Mouse (Mus musculus) intestine, embryonic 14.5 days (tissue): Measurements from ENCODE around the gene Naa25. TPM values are rescaled to one million over a fixed set of nuclear protein-coding genes. Genes with fewer than 3 reads are reported as not detected.

Source experiments
- ATAC-seq: fragments of 200-750 bp; cut with Nextera tagmentation; replicated peaks from 2 replicates; pipeline ENCODE4 v1.8.0; 2017; ENCODE audit warnings: low read depth, moderate number of reproducible peaks, moderate TSS enrichment, moderate library complexity; ENCODE audit not compliant: low FRiP score, low TSS enrichment
- DNase-seq: peaks from one replicate; pipeline ENCODE4 v3.0.0-alpha.2; 2018; ENCODE audit warnings: low spot score
- H3K27ac ChIP-seq: fragments of 300-500 bp; sonication (generic); 2 replicates; pipeline ENCODE4 v1.5.1; 2014; ENCODE audit warnings: low read depth, mild to moderate bottlenecking, control low read depth
- H3K27me3 ChIP-seq: fragments of 300-500 bp; sonication (generic); replicated peaks from 2 replicates; pipeline ENCODE4 v1.6.1; 2014; ENCODE audit warnings: low read length, control low read depth; ENCODE audit not compliant: control insufficient read depth, insufficient read depth
- H3K36me3 ChIP-seq: fragments of 300-500 bp; sonication (generic); 2 replicates; pipeline ENCODE4 v1.6.1; 2014; ENCODE audit warnings: low read length, control low read depth; ENCODE audit not compliant: control insufficient read depth, insufficient read depth
- H3K4me1 ChIP-seq: fragments of 300-500 bp; sonication (generic); replicated peaks from 2 replicates; pipeline ENCODE4 v1.6.1; 2014; ENCODE audit warnings: low read length, control low read depth, mixed read lengths; ENCODE audit not compliant: control insufficient read depth, insufficient read depth
- H3K4me2 ChIP-seq: fragments of 300-500 bp; sonication (generic); 2 replicates; pipeline ENCODE4 v1.6.1; 2014; ENCODE audit warnings: low read length
- H3K4me3 ChIP-seq: fragments of 300-500 bp; sonication (generic); 2 replicates; pipeline ENCODE4 v1.5.1; 2014; ENCODE audit warnings: low read depth, low read length, control low read depth, mixed read lengths
- H3K9ac ChIP-seq: fragments of 300-500 bp; sonication (generic); 2 replicates; pipeline ENCODE4 v1.6.1; 2014; ENCODE audit warnings: mild to moderate bottlenecking, low read length
- H3K9me3 ChIP-seq: fragments of 300-500 bp; sonication (generic); 2 replicates; pipeline ENCODE4 v1.6.1; 2016; ENCODE audit warnings: low read length, control low read depth; ENCODE audit not compliant: control insufficient read depth
- WGBS: fragments of 180-500 bp; shearing (Covaris S2); extraction: QIAGEN DNeasy Blood & Tissue Kit; methylation state at CpG from one replicate; pipeline ENCODE4 v1.1.7; 2014; 5-methylcytosine and 5-hydroxymethylcytosine counted together
- polyA plus RNA-seq: library from polyadenylated mRNA; unstranded; fragments of >200 nt; fragmentation: Nextera tagmentation; extraction: Ambion mirVana; gene quantifications from 2 replicates; pipeline ENCODE4 v1.2.1, GENCODE M21; 2014

Gene Naa25
- polyA plus RNA-seq, 1 experiment from 2014 or later = 47.4 TPM

DNA sequence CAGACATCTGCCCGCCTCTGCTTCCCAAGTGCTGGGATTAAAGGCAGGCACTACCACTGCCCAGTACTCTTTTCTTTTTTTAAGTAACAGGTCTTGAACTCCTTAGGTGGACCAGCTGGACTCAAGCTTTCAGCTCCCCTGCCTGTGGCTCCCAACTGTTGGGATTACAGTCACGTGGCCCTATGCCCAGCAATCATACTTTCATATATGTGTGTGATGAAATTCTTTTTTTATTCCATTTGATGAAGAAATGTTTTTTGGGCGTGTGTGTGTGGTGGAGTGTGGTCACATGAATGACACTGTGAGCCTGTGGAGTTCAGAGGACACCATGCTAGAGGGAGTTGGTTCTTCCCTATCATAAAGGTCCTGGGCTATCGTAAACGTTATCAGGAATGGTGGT is 1.8 kb downstream of the Naa25 start:
- ATAC-seq = no peak

DNA sequence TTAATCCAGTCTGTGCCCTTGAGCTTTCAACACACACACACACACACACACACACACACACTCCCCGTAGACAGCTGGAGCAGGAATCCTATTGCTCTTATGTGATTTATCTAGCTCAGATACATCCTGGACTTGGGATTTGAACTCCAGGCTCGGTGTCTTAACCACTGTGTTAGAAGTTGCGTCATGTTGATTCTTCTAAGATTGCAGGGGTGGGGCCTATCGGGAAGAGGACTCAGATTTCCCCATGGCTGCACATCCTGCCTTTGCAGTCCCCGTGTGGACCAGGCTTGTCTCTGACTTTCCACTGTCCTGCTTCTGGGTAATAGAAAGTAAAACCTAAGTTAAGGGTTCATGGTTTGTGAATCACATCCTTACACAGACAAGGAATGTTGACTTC is 2.3 kb downstream of the Naa25 start:
- no peak overlapping the region for H3K9ac ChIP-seq
- no peak overlapping the region for H3K4me3 ChIP-seq
- ATAC-seq = no peak
- DNase-seq = no peak
- H3K4me2 ChIP-seq = no peak overlapping the region
- no peaks in the 10 kb centered on the region for H3K9me3 ChIP-seq
- WGBS = 57% methylated on average over 5 of the region's 5 CpGs
- peaks cover 12% of the 10 kb centered on the region; the same call in 1 of the 2 replicates for H3K4me1 ChIP-seq
- H3K36me3 ChIP-seq = peaks cover 13% of the 10 kb centered on the region; the same call in 1 of the 2 replicates
- H3K27me3 ChIP-seq = no peaks in the 10 kb centered on the region
- no peak overlapping the region for H3K27ac ChIP-seq

More for the DNA sequence above, 1.8 kb downstream of the Naa25 start:
- Histone ChIP-seq H3K4me3 (no peak overlapping the region), H3K27me3 (no peaks in the 10 kb centered on the region), H3K27ac (no peak overlapping the region), H3K9me3 (no peaks in the 10 kb centered on the region), H3K4me2 (no peak overlapping the region), H3K4me1 (peaks cover 12% of the 10 kb centered on the region; the same call in 1 of the 2 replicates), H3K36me3 (peaks cover 13% of the 10 kb centered on the region; the same call in 1 of the 2 replicates), H3K9ac (no peak overlapping the region)
- no peak for DNase-seq
- 83% methylated on average over 5 of the region's 5 CpGs for WGBS

DNA sequence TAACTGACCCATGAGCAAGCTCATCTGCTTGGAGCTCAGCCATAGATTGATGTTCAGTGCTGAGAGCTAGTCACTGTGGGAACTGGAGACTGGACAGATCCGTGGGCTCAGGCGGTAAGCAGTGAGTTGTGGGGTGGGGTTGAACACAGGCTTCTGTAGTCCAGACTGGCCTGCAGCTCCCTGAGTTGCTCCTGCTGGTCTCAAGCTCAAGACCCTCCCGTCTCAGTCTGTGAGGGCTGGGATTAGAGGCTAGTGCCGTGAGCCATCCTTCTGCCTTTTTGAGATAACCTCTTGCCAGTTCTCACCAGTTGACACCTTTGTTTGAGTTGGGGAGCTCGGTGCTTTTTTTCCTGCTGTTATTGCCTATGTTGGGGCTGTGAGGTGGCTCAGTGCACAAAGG is 3.1 kb downstream of the Naa25 start:
- Histone ChIP-seq H3K9ac (no peak overlapping the region), H3K27me3 (no peaks in the 10 kb centered on the region), H3K4me1 (peaks cover 12% of the 10 kb centered on the region; the same call in 1 of the 2 replicates), H3K4me3 (no peak overlapping the region), H3K27ac (no peak overlapping the region), H3K36me3 (peaks cover 13% of the 10 kb centered on the region; the same call in 1 of the 2 replicates), H3K9me3 (no peaks in the 10 kb centered on the region), H3K4me2 (no peak overlapping the region)
- ATAC-seq (no peak), DNase-seq (no peak)
- WGBS = 79% methylated on average over 5 of the region's 5 CpGs

DNA sequence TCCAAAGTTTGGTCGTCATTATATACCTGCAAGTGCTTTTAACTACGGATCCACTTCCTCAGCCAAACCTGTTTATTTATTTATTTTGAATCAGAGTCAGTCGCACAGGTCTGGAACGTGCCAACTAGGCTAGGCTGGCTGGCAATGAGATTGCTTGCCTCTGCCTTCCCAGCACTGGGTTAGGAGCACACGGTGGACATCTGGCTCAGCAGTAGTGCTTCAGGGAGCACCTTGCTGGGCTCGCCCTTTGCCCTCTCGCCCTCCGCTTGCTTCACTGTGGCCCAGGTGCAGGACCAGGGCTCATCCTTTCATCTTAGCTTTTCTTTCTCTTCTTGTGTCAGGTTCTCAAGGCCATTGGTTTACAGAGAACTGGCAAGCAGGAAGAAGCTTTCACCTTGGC is 10.1 kb downstream of the Naa25 start:
- Histone ChIP-seq H3K4me1 (no peaks in the 10 kb centered on the region), H3K9me3 (no peaks in the 10 kb centered on the region), H3K27ac (no peak overlapping the region), H3K9ac (no peak overlapping the region), H3K27me3 (no peaks in the 10 kb centered on the region), H3K4me3 (no peak overlapping the region), H3K36me3 (peaks cover 58% of the 10 kb centered on the region), H3K4me2 (no peak overlapping the region)
- DNase-seq = no peak
- ATAC-seq = no peak
- WGBS = 87% methylated on average over 8 of the region's 8 CpGs

DNA sequence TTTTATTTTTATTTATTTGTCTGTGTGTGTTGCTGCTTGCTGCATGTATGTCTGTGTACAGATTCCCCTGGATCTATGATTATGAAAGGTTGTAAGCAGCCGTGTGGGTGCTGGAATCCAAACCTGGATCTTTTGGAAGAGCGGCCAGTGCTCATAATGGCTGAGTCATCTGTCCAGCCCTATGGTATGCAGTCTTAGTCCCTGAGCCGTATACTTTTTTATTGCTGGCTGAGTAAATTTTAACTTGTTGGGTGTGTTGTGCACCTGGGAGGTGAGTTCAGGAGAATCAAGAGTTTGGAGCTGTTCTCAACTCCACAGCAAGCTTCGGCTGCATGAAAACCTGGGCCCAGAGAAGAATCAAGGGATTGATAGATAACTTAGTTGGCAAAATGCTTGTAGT is 13.2 kb downstream of the Naa25 start:
- WGBS = 73% methylated on average over 4 of the region's 4 CpGs
- Histone ChIP-seq H3K4me3 (no peak overlapping the region), H3K4me1 (no peaks in the 10 kb centered on the region), H3K27me3 (no peaks in the 10 kb centered on the region), H3K36me3 (peaks cover 76% of the 10 kb centered on the region), H3K27ac (no peak overlapping the region), H3K9me3 (no peaks in the 10 kb centered on the region), H3K4me2 (no peak overlapping the region), H3K9ac (no peak overlapping the region)
- ATAC-seq = 0 out of 2 replicates have a peak, but pooled peaks have one; percentile 47
- no peak for DNase-seq

DNA sequence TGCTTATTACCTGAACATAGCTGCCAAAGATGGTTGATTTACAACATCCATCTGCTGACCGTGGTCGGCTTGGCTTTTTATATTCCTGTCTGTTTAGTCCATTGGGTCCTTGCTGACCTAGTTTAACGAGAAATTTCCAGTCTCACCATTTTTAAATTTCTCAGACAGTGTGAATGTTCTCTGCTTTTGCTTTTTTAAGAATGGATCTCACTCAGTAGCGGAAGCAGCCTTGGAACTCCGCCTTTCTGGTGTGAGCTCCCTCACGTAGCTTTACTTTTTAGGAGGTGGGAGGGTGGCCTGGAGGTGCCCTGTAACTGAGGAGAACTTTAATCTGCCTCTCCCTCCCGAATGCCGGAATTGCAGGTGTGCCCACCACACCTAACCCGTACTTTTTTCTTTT is 23.0 kb downstream of the Naa25 start:
- H3K27me3 ChIP-seq = no peaks in the 10 kb centered on the region
- peaks cover 98% of the 10 kb centered on the region for H3K36me3 ChIP-seq
- H3K27ac ChIP-seq = no peak overlapping the region
- no peak overlapping the region for H3K9ac ChIP-seq
- H3K4me1 ChIP-seq = no peaks in the 10 kb centered on the region
- WGBS = 90% methylated on average over 9 of the region's 9 CpGs
- H3K4me3 ChIP-seq = no peak overlapping the region
- ATAC-seq = no peak
- H3K9me3 ChIP-seq = no peaks in the 10 kb centered on the region
- no peak overlapping the region for H3K4me2 ChIP-seq
- no peak for DNase-seq

DNA sequence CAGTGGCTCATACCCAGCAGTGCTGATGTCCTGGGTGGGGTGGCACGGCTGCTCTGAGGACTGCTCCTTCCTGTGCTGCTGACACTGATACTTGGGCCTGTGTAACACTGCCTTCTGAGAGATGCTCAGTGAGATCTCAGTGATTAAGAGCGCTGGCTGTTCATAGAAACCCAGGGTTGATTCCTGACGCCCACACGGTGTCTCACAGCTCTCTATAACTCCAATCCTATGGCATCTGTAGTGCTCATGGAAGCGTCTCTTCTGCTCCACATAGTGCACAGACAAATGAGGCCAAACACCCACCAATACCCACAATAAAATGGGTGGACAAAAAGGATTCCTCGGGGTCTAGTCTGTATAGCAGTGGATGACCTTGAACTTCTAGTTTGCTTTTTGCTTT is 25.1 kb downstream of the Naa25 start:
- Histone ChIP-seq H3K9me3 (no peaks in the 10 kb centered on the region), H3K9ac (no peak overlapping the region), H3K36me3 (peaks cover 98% of the 10 kb centered on the region), H3K4me2 (no peak overlapping the region), H3K4me1 (no peaks in the 10 kb centered on the region), H3K27ac (no peak overlapping the region), H3K4me3 (no peak overlapping the region), H3K27me3 (no peaks in the 10 kb centered on the region)
- WGBS = 94% methylated on average over 6 of the region's 6 CpGs
- no peak for ATAC-seq
- DNase-seq = no peak

DNA sequence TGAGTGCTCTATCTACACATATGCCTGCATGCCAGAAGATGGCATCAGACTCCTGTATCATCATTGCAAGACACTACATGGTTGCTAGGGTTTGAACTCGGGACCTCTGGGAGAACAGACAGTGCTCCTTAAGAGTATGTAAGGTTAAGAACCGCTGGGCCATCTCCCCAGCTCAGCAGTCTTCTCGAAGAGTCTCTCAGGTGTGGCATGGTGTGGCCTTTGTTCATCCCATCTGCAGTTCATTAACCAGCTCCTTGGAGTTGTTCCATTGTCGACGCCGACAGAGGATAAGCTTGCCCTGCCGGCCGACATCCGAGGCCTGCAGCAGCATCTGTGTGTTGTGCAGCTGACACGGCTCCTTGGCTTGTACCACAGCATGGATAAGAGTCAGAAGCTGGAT is 25.6 kb downstream of the Naa25 start:
- H3K4me2 ChIP-seq = no peak overlapping the region
- H3K4me3 ChIP-seq = no peak overlapping the region
- H3K4me1 ChIP-seq = no peaks in the 10 kb centered on the region
- no peaks in the 10 kb centered on the region for H3K9me3 ChIP-seq
- 89% methylated on average over 10 of the region's 10 CpGs for WGBS
- H3K9ac ChIP-seq = no peak overlapping the region
- H3K27me3 ChIP-seq = no peaks in the 10 kb centered on the region
- no peak for ATAC-seq
- H3K27ac ChIP-seq = no peak overlapping the region
- peaks cover 98% of the 10 kb centered on the region for H3K36me3 ChIP-seq
- no peak for DNase-seq

DNA sequence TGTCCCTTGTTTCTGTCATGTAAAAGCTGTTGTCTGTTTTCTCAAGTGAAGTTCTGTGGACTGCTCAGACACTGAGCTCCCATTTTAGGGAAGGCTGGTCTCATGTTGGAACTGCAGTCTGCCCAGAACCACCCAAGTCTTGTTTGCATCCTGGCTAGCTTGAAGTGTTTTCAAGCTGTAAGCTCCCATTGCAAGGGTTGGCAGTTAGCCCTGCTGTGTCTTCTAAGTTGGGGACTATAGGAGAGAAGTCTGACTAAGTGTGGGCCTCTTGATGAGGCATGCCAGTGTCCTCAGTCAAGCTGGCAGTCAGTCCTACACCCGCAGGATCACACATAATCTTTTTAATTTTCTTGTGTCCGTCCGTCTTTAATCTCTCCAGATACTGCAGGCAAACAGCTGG is 31.2 kb downstream of the Naa25 start:
- H3K27ac ChIP-seq = no peak overlapping the region
- no peak overlapping the region for H3K4me2 ChIP-seq
- no peak for DNase-seq
- H3K4me1 ChIP-seq = no peaks in the 10 kb centered on the region
- 86% methylated on average over 3 of the region's 3 CpGs for WGBS
- no peaks in the 10 kb centered on the region for H3K9me3 ChIP-seq
- H3K27me3 ChIP-seq = no peaks in the 10 kb centered on the region
- no peak for ATAC-seq
- no peak overlapping the region for H3K4me3 ChIP-seq
- H3K36me3 ChIP-seq = peaks cover 100% of the 10 kb centered on the region
- H3K9ac ChIP-seq = no peak overlapping the region
